Mouse (Mus musculus) cerebellum, adult 8-10 months (tissue): ENCODE measurements around the gene Igf1r.

Experiments
- DNase-seq: peaks from one replicate; pipeline ENCODE4 v3.0.0; 2022

The Igf1r gene

DNA sequence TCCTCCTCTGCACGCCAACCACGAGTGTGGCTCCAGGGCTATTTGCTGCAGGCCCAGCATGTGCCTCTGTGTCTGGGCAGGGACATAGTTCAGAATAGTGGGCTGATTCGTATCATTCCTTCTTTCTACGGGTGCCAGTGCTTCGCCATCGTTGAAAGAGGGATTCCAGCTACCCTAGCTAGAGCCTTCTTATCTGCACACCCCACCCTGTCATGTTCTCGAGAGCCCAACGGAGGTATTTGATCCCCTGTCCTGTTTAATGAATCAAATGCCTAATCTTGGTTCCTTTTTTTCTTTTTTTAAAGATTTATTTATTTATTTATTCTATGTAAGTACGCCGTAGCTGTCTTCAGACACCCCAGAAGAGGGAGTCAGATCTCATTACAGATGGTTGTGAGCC lies 137.1 kb downstream of the Igf1r start:
- DNase-seq: no peak

DNA sequence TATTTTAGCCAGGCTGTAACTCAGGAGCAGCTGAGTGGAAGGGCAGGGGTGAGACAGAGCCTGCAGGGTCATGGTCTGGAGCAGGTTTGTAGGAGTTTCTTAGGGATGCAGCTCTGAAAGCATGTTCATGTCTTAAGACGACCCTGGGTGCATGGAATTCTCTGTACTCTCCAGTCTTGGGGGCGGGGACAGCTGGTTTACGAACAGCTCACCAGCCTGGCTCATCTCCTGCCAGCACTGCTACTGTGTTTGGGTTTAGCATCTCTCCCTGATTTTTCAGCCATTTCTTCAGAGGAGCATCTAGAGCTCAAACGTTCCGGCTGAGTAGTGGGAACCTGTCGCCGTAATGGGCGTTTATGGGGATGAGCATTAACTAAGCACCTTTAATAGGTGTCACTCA lies 137.9 kb downstream of the Igf1r start:
- no peak for DNase-seq

DNA sequence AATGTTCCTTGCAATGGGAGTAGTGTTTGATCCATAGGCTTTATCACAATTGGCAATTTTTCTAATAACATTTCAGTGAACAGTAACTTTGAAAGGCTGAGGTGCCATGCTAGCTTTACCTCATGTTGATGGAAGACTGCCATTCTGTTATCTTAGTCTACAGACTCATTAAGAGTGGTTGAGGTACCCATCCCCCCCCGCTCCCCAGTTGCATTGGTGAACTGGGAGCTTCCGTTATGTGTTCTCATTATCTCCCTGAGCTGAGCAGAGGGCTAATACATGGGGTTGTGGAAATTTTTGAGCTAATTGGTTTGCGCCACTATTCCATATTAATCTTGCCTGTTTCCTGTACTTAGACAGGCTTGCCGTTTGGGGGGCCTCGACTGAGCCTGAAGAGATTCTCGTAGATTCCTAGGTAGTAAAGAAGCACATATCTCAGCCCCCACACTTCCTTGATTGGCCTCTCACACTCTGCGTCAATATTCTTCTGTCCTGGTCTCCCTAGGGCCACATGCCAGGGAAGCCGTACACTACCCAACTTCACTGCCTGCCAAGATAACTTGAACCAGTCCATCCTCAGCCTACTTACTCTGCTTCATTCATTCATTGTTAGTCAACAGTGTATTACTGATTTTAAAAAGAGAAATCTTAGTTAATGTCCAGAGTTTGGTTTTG lies 139.8 kb downstream of the Igf1r start:
- DNase-seq: no peak

DNA sequence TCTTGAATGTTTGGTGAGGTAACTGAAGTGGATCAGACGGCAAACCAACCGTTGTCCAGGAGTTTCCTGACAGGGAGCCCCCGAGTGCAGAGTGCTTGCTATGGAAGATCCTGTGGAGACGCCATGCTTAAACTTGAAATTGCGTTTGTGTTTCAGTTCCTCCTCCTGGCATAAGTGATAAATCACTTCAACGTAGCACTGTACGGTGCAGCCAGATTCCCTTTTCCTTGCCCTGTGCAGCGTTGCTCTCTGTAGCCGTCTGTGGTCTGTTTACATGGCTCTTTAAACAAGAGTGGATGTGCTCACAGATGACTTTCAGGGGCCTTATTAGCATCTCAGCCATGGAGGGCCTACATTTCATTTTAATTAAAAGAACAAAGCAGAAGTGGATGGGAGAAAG lies 141.2 kb downstream of the Igf1r start:
- no peak for DNase-seq

DNA sequence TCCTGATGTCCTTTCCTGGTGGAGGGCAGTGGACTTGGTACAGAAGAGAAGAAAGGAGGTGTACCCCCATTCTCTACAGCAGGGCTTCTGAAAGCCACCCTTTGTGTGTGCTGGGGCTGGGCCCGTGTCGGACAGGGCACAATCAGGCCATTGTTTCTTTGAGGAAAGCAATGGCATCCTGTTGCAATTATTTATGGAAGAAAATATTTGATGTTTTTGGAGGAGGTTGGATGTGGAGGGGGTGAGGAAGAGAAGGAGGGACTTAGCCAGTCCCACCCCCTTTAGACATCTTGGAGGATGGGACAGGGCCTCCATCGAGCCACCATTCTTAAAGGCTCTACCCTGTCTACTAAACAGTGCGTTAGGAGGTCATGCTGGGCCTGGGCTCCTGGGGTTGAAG lies 142.9 kb downstream of the Igf1r start:
- no peak for DNase-seq

DNA sequence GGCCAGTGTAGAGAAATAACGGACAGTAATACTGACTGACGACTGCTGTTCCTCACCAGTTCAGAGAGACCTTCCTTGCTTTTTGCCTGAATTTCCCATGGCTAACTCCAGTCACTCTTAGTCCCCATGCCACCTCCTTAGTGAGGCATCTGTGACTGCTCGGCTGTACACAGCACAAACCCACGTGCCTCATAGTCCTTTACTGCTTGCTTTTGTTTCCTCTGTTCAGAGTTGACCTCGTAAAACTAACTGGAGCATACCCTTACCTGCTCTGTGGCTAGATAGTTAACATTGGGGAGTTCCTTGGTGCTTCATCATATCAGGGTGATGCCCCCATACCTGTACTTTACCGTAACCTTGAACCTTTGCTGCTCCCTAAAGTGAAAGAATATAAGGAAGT lies 143.8 kb downstream of the Igf1r start:
- no peak for DNase-seq

DNA sequence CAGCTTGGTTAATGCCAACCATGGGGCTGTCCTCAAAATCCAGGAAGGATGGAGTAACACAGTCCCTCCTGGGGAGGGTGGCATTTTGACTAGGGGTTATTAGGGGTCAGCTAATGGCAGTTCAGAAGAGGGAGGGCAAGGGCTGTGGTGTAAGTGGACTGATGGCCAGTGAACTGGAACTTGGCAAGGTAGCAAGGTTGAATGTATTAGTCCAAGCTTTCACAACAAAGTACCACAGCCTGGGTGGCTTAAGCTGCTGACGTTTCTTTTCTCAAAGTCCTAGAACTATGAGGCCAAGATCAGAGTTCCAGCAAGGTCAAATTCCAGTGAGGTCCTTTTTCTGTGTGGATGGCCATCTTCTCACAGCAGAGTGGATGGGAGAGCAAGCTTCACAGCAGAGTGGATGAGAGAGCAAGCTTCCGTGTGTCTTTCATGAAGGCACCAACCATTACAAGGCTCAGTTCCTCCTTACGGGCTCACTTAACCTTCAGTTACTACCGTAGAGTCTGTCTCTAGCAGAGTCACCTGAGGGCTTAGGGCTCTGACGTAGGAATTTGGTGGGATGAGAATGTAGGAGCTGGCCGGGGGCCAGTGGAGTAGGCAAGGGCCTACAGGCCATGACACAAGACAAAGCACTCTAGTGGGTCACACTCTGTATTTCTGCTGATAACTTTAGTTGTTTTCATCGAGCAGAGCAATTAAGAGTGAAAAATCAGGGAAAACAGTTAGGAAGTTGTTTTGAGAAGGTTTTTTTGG lies 144.6 kb downstream of the Igf1r start:
- DNase-seq: no peak

DNA sequence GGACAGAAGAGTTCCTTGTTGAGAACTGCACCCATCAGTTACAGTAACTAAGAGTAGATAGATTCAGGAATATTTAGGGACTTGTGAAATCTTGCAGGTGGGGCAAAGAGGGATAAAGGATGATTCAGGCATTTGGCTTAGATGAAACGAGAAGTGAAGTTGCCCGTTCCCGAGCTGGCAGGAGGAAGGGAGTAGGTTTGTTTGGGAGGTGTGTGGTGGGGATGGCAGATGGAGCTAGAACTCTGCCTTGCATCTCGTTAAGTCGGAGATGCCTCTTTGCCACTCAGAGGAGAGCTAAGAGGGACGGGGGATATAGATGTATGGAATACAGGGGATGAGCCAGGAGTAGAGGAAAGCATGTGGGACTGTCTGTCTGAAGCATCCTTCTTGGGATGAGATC lies 145.5 kb downstream of the Igf1r start:
- DNase-seq: no peak

DNA sequence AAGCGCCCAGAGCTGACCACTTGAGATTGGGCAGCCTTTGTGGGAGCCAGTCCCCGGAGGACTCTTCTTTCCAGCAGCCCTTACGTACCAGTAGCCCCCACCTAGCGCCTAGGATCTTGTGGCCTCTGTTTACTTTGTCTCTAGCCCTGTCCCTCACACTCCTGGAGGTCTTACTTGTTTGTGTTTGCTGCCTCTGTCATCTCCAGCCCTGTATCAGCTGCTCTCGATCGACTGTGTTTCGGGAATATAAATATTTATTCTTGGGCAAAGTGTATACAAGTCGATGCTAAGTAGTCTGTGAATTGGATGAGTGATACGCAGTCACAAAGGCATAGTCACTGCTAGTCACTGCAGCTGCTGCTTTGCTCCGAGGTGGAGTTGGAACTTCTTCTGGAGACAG lies 147.8 kb downstream of the Igf1r start:
- DNase-seq: no peak

DNA sequence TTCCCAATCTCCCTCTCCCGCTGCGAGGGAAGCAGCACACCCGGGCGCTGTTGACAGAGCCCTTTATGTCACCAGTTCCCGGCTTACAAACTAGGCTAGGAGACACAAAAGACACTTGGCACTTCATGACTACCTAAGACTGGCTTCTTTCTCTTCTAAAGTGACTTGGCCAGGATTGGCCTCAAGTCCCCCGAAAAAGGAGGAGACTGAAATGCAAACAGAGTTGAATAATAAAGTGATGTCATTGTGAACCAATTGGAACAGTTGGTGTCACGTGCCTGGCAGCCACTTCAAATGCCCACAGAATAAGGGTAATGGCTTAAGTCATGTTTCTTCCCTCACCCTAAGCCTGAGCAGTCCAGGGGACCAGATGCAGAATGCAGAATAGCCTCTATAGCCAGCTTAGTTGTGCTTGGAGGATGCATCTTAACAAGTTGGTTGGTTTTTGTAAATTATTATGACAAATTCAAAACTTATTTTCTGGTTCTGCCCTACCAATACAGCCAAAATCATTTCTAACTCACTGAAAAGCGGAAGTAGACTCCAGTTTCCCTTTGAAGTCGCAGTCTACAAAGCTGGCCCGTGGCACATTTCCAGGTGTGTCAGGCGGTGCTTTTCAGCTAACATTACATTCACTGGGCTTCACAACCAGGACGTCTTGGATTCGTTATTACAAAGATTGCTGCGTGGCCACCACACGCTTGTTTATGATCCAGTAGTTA lies 150.0 kb downstream of the Igf1r start:
- no peak for DNase-seq

DNA sequence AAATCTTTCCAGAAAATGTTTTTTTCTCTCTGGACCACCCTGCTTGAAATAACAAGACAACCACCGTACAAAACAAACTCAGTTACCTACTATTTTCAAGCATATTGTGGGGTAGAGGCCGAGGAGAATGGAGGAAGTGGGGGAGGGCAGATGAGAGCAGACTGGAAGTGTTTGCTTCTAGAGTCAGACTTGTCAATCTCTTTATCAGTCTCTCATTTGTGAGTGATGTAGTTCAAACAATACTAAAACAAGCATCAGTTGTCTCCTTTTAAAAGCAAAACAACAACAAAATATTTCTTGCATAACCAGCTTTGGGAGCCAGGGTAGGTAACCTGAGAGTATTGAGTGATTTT lies 150.5 kb downstream of the Igf1r start:
- no peak for DNase-seq

DNA sequence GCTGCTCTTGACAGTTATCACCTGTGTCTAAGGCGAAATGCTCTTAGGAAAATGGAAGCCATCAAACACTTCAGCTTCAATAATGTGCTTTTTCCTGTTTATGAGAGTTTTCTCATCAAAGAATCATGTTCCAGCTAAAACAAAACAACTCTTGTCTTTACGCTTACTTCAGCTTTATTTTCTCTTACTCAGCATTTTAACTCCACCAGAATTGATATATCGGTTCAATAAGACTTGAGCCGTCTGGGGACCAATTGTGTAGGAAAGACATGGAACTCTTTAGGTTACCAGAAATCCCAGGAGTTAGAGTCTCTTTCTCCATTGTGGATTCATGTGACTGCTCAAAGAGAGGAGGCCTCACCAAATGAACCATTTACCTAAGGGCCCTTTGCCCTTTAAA lies 158.9 kb downstream of the Igf1r start:
- no peak for DNase-seq

DNA sequence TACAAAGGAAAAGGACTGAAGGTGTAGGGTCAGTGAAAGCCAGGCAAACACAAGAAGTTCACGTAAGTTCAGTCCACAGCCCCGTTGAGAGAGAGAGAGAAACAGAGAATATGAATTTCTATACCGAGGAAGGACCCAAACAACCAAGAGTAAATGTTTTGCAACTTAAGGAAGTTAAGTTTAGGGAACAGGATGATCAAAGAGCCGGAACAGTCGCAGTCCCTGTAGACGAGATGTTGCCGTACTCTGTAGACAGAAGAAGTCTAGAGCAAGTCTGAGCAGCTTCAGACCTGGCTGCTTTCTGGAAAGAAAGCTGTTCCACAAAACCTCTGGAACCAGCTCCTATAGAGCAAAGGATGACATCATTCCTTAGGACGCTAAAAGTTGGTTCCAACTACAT lies 160.0 kb downstream of the Igf1r start:
- no peak for DNase-seq

DNA sequence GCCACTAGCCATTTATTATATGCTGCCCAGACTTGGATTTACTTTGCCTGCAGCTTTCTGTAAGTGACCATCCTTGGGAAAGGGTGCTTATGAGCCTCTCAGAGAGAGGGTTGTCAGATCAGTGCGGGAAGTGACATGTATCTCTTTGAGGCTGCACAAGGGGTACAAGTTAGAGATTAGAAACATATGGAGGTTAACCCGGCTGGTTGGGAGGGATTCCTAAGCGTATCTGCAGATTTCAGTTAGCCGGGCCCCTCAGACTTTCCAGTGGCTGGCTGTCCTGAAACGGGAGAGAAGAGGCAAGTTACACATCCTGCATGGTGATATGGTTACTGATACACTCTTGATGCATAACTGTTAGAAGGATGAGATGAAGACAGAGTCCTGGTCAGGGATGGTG lies 161.7 kb downstream of the Igf1r start:
- no peak for DNase-seq

DNA sequence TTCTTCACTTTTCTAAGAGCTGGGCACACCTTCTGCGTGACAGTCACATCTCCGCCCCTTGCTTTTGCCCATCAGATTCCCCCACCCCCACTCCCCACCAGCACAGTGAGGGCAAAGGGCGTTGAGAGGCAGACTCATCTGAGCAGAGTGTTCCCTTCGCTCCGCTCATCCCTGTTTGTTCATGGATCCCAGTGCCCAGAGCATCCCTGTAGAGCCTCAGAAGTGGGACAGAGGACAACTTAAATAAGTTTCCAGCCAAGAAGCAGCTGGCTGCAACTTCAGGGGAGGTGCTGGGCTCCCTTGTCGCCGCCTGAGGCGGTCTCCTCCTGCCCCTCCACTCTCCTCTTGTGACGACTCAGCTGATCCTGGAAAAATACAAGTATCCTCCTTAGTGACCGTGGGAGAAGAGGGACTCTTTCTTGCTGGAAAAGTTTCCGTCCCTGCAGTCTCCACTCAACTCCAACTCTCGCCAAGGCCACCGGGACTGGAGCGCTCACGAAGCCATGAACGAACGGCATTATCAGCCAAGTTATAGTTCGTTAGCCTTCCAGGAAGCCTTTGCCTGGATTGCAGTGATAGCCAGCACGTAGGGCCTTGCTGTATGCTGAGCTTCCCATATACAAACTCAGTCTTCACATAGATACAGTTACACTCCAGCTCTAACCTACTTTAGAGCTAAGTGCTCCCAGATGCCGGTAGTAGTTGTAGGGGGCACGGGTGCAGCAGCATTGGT lies 162.5 kb downstream of the Igf1r start:
- DNase-seq: no peak

DNA sequence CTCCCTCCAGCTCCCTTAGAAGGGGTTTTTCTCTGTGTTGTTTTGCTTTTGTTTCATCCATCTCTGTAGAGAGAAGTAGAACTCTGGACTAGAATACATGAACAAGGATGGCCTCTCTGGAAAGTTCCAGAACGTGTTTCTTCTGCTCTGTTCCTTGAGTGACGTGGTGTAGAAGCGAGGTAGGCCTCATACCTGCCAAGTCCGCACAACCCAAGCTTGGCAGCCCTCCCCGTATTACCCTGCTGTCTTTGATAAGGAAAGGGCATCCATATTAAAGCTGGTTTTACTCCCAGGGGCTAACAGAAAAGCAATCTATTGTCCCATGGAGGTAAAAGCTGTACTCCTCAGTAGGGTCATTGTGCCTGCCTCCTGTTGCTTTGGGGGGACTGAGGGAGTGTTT lies 164.9 kb downstream of the Igf1r start:
- no peak for DNase-seq

DNA sequence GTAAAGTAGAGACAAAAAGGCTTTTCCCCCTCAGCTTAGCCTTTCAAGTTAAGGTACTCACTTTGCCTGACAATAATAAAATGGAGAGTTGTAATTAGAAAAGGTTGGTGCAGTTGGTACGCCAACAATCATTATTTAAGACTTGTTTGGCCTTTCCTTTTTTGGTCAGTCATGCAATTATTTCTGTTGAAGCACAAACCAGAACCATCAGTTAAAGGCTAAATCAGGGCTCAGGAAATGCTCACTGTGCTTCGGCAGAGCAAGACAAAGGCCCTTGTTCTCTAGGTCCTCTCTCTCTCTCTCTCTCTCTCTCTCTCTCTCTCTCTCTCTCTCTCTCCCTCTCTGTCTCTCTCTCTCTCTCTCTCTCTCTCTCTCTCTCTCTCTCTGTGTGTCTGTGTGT lies 165.4 kb downstream of the Igf1r start:
- DNase-seq: no peak

DNA sequence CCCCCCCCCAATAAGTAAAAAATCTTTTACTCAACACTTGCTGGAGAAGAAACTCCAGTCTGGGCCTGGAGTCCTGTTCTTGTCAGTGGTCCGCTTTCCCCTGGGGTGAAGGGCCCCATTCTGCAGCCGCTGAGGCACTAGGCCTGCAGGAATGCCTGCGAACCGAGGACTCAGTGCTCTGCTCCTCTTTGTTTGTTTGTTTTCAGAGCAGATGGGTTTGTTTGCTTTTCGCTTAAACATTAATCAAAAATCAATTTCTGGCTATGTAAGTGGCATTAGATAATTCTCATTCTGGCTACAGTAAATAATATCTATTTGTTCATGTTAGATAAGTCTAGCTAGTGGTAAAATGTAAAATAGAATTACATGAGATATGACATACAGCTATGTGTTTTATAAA lies 167.0 kb downstream of the Igf1r start:
- DNase-seq: no peak

DNA sequence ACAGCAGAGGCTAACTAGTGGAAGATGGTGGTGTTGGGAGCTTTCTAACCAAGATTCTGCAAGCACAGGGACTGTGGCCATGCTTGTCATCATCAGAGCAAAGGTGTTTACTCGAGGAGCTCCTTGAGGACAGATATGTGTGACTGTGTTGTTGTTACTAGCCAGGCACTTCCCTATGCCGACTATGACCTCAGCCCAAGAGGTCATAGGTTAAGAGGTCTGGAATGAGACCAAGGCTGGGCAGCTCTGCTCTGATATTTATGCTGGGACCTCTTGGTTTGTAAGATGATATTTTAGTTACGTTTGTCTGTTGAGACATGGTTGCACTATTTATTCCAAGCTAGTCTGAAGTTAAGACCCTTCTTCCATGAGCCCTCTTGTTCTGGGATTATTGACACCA lies 169.8 kb downstream of the Igf1r start:
- no peak for DNase-seq

DNA sequence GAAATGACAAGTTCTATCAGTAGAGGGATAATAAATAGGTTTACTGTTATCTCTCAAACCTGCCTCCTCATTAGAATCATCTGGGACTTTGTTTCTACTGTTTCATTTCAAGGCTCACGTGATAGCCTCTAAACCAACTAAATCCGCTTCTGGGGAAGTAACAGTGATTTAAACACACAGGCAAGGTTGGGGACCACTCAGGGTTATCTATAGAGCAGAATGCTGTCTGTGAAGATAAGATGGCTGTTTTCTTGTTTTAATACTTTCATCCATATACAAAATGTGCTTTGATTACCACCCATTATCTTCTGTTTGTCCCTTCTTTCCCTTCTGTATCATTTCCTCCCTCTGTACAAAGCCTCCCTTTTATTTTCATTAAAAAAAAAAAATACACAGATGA lies 172.7 kb downstream of the Igf1r start:
- DNase-seq: no peak

DNA sequence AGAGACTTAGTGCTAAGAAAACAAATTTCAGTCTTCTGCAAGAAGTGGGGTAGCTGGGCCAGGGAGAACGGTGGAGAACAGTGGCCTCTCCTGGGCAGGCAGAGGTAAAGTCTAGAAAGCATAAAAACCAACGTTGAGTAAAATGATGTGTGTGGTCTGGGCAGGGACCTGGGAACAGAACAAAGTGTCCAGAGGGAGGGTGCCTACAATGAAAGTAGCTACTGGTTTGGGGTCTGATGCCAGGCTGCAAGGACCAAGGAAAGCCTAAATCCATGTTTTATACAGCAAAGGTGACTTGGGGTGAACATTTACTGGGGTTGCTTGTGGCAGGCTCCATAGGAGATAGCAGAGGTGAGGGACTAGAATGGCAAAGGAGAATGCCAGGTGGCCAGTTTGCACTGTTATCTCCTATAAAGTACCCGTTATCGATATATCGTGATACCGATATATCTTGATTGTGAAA lies 175.2 kb downstream of the Igf1r start:
- peak; percentile 50 for DNase-seq

DNA sequence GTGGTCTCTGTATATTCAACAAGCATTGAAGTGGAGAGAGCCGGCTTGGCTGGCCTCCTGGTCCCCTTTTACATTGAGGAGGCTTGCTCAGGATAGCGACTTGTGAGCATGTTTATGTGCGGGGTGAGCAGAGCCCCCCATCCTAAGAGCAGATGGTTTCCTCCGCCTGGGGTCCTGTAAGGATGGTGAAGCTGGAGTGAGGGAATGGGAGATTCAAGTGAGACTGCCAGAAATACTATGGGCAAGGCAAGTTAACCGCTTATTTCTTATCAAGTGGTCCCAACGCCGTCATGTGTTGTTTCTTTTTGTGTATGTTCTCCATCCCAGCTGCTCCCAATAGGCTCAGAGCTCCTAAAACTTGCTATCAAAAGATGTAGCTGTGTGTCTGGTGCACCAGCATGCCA lies 175.6 kb downstream of the Igf1r start:
- peak; percentile 40 for DNase-seq

DNA sequence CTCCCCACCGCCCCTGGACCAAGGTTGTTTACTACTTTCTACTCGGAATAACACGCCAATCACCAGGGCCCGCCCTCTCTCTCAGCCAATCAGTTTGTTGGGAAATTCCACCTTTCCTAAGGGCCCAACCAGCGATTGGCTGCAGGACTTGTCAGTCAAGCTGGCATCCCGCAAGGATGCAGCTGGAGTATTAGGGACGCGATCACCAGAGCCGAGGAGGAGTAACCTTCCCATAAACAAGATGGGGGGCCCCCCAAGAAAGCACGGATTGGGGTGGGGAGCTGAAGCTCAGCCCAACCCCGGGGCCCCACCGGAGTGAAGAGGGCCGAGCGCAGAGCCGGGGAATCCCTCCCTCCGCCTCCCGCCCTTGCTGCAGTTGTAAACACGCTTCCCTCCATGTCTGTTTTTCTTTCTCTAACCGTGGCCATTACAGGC lies 176.5 kb downstream of the Igf1r start:
- DNase-seq: peak; percentile 99
